Mouse (Mus musculus) thymus, adult 2 months (tissue): ENCODE measurements around the gene BC048671. TPM values are rescaled to one million over a fixed set of nuclear protein-coding genes. Genes with fewer than 3 reads are reported as not detected.

Experiments
- DNase-seq: peaks from one replicate; pipeline ENCODE4 v3.0.0; 2021
- H3K27ac ChIP-seq: fragments of 200-500 bp; 2 replicates; pipeline ENCODE4 v1.5.1; 2012; ENCODE audit warnings: low read length, control low read depth; ENCODE audit not compliant: control insufficient read depth, insufficient read depth
- H3K27me3 ChIP-seq: fragments of 200-500 bp; 2 replicates; pipeline ENCODE4 v1.6.1; 2012; ENCODE audit warnings: mild to moderate bottlenecking, low read length, moderate library complexity, mixed read lengths; ENCODE audit not compliant: control insufficient read depth, insufficient read depth
- H3K36me3 ChIP-seq: fragments of 200-500 bp; 2 replicates; pipeline ENCODE4 v1.6.1; 2012; ENCODE audit warnings: mild to moderate bottlenecking, low read length, moderate library complexity; ENCODE audit not compliant: control insufficient read depth, insufficient read depth
- H3K4me1 ChIP-seq: fragments of 200-500 bp; replicated peaks from 2 replicates; pipeline ENCODE4 v1.6.1; 2012; ENCODE audit warnings: low read length; ENCODE audit not compliant: control insufficient read depth, insufficient read depth
- H3K4me3 ChIP-seq: fragments of 200-500 bp; 2 replicates; pipeline ENCODE4 v1.5.1; 2012; ENCODE audit warnings: mild to moderate bottlenecking, low read length, control low read depth, moderate library complexity; ENCODE audit not compliant: control insufficient read depth, insufficient read depth
- CTCF ChIP-seq: fragments of 200-500 bp; IDR thresholded peaks from 2 replicates; pipeline ENCODE4 v1.5.1; 2012; ENCODE audit warnings: mild to moderate bottlenecking, control low read depth, low read length, moderate library complexity, borderline replicate concordance; ENCODE audit not compliant: control insufficient read depth, poor library complexity, insufficient read depth; ENCODE audit errors: extremely low read depth
- POLR2A ChIP-seq: fragments of 200-500 bp; IDR thresholded peaks from 2 replicates; pipeline ENCODE4 v1.6.1; 2012; ENCODE audit warnings: mild to moderate bottlenecking, low read length, control low read depth, moderate library complexity; ENCODE audit not compliant: control insufficient read depth, poor library complexity, insufficient read depth; ENCODE audit errors: extremely low read depth
- WGBS: fragments of 180-500 bp; shearing (Covaris S2); methylation state at CpG from one replicate; pipeline ENCODE4 v1.1.7; 2018; 5-methylcytosine and 5-hydroxymethylcytosine counted together
- polyA plus RNA-seq: library from polyadenylated mRNA; depleted of rRNA; stranded (reverse); fragments of >200 nt; gene quantifications from 2 replicates; pipeline ENCODE4 v1.2.3, GENCODE M21; 2012

BC048671 gene
- polyA plus RNA-seq, 1 experiment: not detected

- H3K36me3 ChIP-seq: no peaks in the 10 kb centered on the region
- WGBS: 96% methylated on average over 2 of the region's 2 CpGs
- H3K4me3 ChIP-seq: no peak overlapping the region
- no peaks in the 10 kb centered on the region for H3K4me1 ChIP-seq
- H3K27ac ChIP-seq: no peak overlapping the region
- TF ChIP-seq POLR2A (no peak), CTCF (no peak)
- H3K27me3 ChIP-seq: no peaks in the 10 kb centered on the region
- no peak for DNase-seq
Observed at GRCm38 (mm10) chr6:90319019-90319418, 18.0 kb downstream of the BC048671 start.

DNA sequence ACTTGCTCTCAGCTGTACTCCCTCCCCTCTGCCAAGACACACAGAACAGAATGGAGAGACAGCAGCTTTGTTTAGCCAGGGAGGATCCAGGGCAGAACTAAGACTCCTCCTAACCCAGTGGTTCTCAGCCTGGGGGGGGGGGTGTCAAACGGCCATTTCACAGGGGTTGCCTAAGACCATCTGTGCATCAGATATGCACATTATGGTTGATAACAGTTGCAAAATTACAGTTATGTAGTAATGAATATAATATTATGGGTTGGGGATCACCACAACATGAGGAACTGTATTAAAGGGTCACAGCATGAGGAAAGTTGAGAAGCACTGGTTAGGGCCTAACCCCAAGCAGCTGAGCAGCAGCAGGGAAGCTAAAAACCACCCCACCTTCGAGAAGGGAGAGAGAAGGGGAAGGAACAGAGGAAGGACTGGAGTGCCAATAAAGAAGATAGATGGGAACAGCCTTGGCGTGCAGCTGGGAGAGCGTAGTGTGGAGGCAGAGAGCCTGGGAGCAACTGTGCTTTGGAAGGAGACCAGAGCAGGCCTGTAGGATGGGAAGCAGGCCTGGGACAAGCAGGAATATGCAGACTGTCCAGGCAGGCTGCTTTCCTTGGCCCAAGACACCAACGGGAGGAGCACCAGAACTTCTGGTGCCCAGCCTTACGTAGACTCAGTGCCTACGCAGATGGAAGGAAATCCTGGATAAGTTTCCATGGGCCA, 18.6 kb downstream of the BC048671 start:
- WGBS: 72% methylated on average over 7 of the region's 7 CpGs
- Histone ChIP-seq H3K27ac (no peak overlapping the region), H3K27me3 (no peaks in the 10 kb centered on the region), H3K4me1 (no peaks in the 10 kb centered on the region), H3K36me3 (no peaks in the 10 kb centered on the region), H3K4me3 (no peak overlapping the region)
- TF ChIP-seq POLR2A (no peak), CTCF (no peak)
- DNase-seq: no peak

DNA sequence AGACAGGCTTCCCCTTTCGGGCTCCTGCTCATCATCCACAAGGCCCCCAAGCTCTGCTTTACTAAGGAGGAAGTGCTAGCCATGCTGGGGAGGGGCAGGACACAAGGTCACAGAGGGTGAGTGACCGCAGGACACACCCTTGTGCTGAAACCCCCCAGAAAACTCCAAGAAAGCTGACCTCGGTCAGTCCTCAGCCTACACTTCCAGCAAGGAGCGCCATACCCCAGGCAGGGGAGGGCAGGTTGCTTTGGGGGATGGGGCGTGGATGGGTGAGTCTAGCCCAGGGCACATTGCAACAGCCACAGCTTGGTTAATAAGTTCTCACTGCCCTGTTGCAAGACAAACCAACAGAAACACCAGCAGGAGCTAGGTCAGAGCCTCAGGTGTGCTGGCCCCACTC, 19.4 kb downstream of the BC048671 start:
- Histone ChIP-seq H3K27ac (no peak overlapping the region), H3K36me3 (no peaks in the 10 kb centered on the region), H3K4me3 (no peak overlapping the region), H3K4me1 (no peaks in the 10 kb centered on the region), H3K27me3 (no peaks in the 10 kb centered on the region)
- TF ChIP-seq POLR2A (no peak), CTCF (no peak)
- 81% methylated on average over 5 of the region's 5 CpGs for WGBS
- no peak for DNase-seq

DNA sequence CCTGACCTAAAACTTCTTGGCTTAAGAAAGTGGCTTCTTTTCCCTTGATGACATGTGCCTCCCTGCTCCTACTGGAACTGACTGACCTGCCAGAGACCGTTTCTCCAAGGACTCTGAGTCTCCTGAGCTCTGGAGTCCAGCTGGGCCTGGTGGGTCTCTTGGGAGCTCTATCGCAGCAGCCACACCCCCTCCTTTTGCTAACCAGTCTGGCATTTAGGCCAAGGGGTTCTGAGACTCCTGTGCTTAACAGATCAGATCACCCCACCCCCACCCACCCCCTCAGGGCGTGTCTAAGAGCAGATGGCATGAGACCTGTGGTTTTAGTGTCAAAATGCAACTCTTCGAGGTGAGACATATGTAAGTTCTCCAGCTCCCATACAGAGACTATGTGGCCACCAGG, 20.8 kb downstream of the BC048671 start:
- no peaks in the 10 kb centered on the region for H3K27me3 ChIP-seq
- H3K4me1 ChIP-seq: no peaks in the 10 kb centered on the region
- 44% methylated on average over 4 of the region's 4 CpGs for WGBS
- no peak for DNase-seq
- no peak overlapping the region for H3K4me3 ChIP-seq
- no peak overlapping the region for H3K27ac ChIP-seq
- TF ChIP-seq CTCF (no peak), POLR2A (no peak)
- no peaks in the 10 kb centered on the region for H3K36me3 ChIP-seq

GRCm38 (mm10) chr6:90324026-90324425, 23.0 kb downstream of the BC048671 start:
- no peaks in the 10 kb centered on the region for H3K27me3 ChIP-seq
- H3K36me3 ChIP-seq: no peaks in the 10 kb centered on the region
- 84% methylated on average over 3 of the region's 3 CpGs for WGBS
- TF ChIP-seq POLR2A (no peak), CTCF (no peak)
- no peaks in the 10 kb centered on the region for H3K4me1 ChIP-seq
- no peak for DNase-seq
- no peak overlapping the region for H3K4me3 ChIP-seq
- H3K27ac ChIP-seq: no peak overlapping the region

- TF ChIP-seq CTCF (no peak), POLR2A (no peak)
- no peaks in the 10 kb centered on the region for H3K36me3 ChIP-seq
- WGBS: 71% methylated on average over 3 of the region's 3 CpGs
- H3K4me3 ChIP-seq: no peak overlapping the region
- no peaks in the 10 kb centered on the region for H3K4me1 ChIP-seq
- H3K27ac ChIP-seq: no peak overlapping the region
- H3K27me3 ChIP-seq: no peaks in the 10 kb centered on the region
- no peak for DNase-seq
Observed at GRCm38 (mm10) chr6:90324463-90324862, 23.4 kb downstream of the BC048671 start.

DNA sequence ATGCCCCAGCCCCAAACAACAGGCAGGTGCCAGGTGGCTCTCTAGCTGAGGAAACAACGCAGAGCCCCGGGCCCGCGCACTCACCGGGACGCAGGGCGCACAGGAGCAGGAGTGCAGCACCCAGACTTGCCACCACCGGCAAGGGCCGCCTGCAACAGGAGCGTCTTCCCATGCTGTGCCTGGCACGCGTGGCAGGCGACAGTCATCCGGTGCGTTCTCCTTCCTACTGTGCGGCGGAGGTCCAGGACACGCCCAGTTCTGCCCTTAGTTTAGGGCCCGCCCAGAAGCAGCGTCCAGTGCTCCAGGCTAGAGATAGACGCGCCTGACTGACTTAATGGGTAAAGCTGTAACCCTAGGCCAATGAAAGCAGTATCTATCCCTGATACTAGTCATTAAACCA, 24.0 kb downstream of the BC048671 start, which contains the start of gene Chst13:
Gene Chst13, minus strand, starts transcription at position 195 of the 400 bp plus-strand sequence.
- no peak for TF ChIP-seq POLR2A
- no peak for TF ChIP-seq CTCF
- Histone ChIP-seq H3K36me3 (no peaks in the 10 kb centered on the region), H3K4me1 (no peaks in the 10 kb centered on the region), H3K27me3 (no peaks in the 10 kb centered on the region), H3K27ac (no peak within 1 kb of the TSS), H3K4me3 (no peak within 1 kb of the TSS)
- no peak for DNase-seq
- WGBS: 10% methylated on average over 22 of the region's 22 CpGs
